Mouse (Mus musculus) C2C12 (cell line): ENCODE results near the gene Proser3.

Experiments
- CEBPB ChIP-seq: IDR thresholded peaks from one replicate; pipeline ENCODE4 v1.6.1; 2011; ENCODE audit warnings: low read depth, mild to moderate bottlenecking, control low read depth, moderate library complexity
- CTCF ChIP-seq: IDR thresholded peaks from one replicate; pipeline ENCODE4 v1.5.1; 2011; ENCODE audit not compliant: control insufficient read depth, insufficient read depth, insufficient read length
- MAX ChIP-seq: IDR thresholded peaks from one replicate; pipeline ENCODE4 v1.6.1; 2011; ENCODE audit warnings: mild to moderate bottlenecking, control low read depth
- MYOD1 ChIP-seq: IDR thresholded peaks from one replicate; pipeline ENCODE4 v1.6.1; 2011; ENCODE audit warnings: low read depth; ENCODE audit not compliant: control insufficient read depth, insufficient read length
- MYOG ChIP-seq: IDR thresholded peaks from one replicate; pipeline ENCODE4 v1.6.1; 2011; ENCODE audit not compliant: control insufficient read depth, insufficient read length; ENCODE audit errors: extremely low read depth
- USF1 ChIP-seq: IDR thresholded peaks from one replicate; pipeline ENCODE4 v1.6.1; 2011; ENCODE audit warnings: low read depth, mild to moderate bottlenecking, control low read depth, moderate library complexity

- no peak for TF ChIP-seq CTCF
- TF ChIP-seq USF1: no peak
- TF ChIP-seq MAX: no peak
- TF ChIP-seq CEBPB: no peak
- TF ChIP-seq MYOG: no peak
- TF ChIP-seq MYOD1: no peak
Observed at GRCm38 (mm10) chr7:30508061-30508460, 44.0 kb downstream of the Proser3 start.
